Mouse (Mus musculus) heart, postnatal 0 days (tissue): ENCODE results near the gene Crygb.

Experiments used
- CTCF ChIP-seq: IDR thresholded peaks from 2 replicates; pipeline ENCODE4 v1.5.1; 2016; ENCODE audit warnings: antibody characterized with exemption, control low read depth, low read depth
- EP300 ChIP-seq: IDR thresholded peaks from 2 replicates; pipeline ENCODE4 v1.6.1; 2016; ENCODE audit warnings: antibody characterized with exemption, low read depth

- TF ChIP-seq EP300 (no peak), CTCF (peak; percentile 89)
Measured at GRCm38 (mm10) chr1:65112031-65112806, 30.1 kb upstream of the Crygb start.
